Mouse (Mus musculus) neural tube, embryonic 13.5 days (tissue): ENCODE results near the gene Ift122. TPM values are rescaled to one million over a fixed set of nuclear protein-coding genes. Genes with fewer than 3 reads are reported as not detected.

Experiments
- ATAC-seq: fragments of 200-750 bp; cut with Nextera tagmentation; 2 replicates; pipeline ENCODE4 v1.8.0; 2017; ENCODE audit warnings: low read depth, mild to moderate bottlenecking, moderate TSS enrichment, moderate library complexity
- H3K27ac ChIP-seq: fragments of 300-500 bp; sonication (generic); replicated peaks from 2 replicates; pipeline ENCODE4 v1.5.1; 2015; ENCODE audit warnings: moderate library complexity, mild to moderate bottlenecking, inconsistent platforms
- H3K27me3 ChIP-seq: fragments of 300-500 bp; sonication (generic); 2 replicates; pipeline ENCODE4 v1.6.1; 2015; ENCODE audit warnings: mild to moderate bottlenecking, inconsistent platforms
- H3K36me3 ChIP-seq: fragments of 300-500 bp; sonication (generic); 2 replicates; pipeline ENCODE4 v1.6.1; 2015; ENCODE audit warnings: mild to moderate bottlenecking, inconsistent platforms
- H3K4me1 ChIP-seq: fragments of 300-500 bp; sonication (generic); replicated peaks from 2 replicates; pipeline ENCODE4 v1.6.1; 2015; ENCODE audit warnings: inconsistent platforms
- H3K4me2 ChIP-seq: fragments of 300-500 bp; sonication (generic); 2 replicates; pipeline ENCODE4 v1.6.1; 2015; ENCODE audit warnings: inconsistent platforms, mild to moderate bottlenecking, moderate library complexity
- H3K4me3 ChIP-seq: fragments of 300-500 bp; sonication (generic); 2 replicates; pipeline ENCODE4 v1.5.1; 2015; ENCODE audit warnings: mild to moderate bottlenecking, inconsistent platforms
- H3K9ac ChIP-seq: fragments of 300-500 bp; sonication (generic); 2 replicates; pipeline ENCODE4 v1.6.1; 2015; ENCODE audit warnings: moderate library complexity, mild to moderate bottlenecking, inconsistent platforms
- H3K9me3 ChIP-seq: fragments of 300-500 bp; sonication (generic); 2 replicates; pipeline ENCODE4 v1.6.1; 2016; ENCODE audit warnings: inconsistent platforms
- WGBS: fragments of 180-500 bp; shearing (Covaris S2); methylation state at CpG from one replicate; pipeline ENCODE4 v1.1.7; 2015; 5-methylcytosine and 5-hydroxymethylcytosine counted together
- polyA plus RNA-seq: library from polyadenylated mRNA; unstranded; fragments of >200 nt; fragmentation: Nextera tagmentation; extraction: Ambion mirVana; gene quantifications from 2 replicates; pipeline ENCODE4 v1.2.1, GENCODE M21; 2015

The Ift122 gene
- polyA plus RNA-seq, 1 experiment from 2014 or later: 26.3 TPM

DNA sequence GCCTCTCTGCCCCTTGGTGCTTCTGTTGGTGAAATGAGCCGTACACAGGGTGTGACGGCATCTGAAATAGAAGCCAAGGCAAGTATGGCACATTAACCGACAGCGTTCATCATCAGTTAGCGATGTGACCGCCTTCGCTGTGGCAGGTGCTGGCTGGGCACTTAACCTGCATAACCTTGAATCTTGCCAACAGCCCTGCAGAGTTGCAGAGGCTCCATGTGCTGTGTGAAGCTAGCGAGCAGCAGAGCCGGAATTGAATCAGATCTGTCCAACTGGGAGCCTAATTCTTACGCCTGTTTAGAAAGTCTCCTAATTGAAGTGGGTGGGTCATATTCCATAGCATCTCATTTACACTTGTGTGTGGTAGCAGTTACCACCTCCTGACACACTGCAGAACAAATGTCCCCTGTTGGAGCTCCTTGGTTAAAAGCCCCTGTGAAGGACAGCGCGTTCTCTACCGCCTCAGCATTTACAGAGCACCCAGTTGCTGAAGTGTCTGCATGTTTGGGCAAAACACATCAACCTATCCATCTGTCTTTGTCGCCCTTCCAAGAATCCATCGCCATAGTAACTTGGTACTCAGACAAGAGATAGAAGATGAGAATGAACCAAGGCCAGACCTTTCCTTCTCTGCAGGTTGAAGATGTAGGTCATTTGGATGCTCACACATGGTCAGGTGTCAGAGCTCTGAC, 61.4 kb downstream of the Ift122 start:
- H3K4me1 ChIP-seq: peaks cover 9% of the 10 kb centered on the region
- peak overlapping the region; percentile 15; the same call in 1 of the 2 replicates for H3K27ac ChIP-seq
- no peak overlapping the region for H3K4me3 ChIP-seq
- peak; percentile 24; the same call in 1 of the 2 replicates for ATAC-seq
- H3K9ac ChIP-seq: no peak overlapping the region
- 77% methylated on average over 15 of the region's 15 CpGs for WGBS
- no peaks in the 10 kb centered on the region for H3K9me3 ChIP-seq
- H3K36me3 ChIP-seq: 0 out of 2 replicates have a peak, but pooled peaks cover 22% of the 10 kb centered on the region
- no peaks in the 10 kb centered on the region for H3K27me3 ChIP-seq
- no peak overlapping the region for H3K4me2 ChIP-seq

DNA sequence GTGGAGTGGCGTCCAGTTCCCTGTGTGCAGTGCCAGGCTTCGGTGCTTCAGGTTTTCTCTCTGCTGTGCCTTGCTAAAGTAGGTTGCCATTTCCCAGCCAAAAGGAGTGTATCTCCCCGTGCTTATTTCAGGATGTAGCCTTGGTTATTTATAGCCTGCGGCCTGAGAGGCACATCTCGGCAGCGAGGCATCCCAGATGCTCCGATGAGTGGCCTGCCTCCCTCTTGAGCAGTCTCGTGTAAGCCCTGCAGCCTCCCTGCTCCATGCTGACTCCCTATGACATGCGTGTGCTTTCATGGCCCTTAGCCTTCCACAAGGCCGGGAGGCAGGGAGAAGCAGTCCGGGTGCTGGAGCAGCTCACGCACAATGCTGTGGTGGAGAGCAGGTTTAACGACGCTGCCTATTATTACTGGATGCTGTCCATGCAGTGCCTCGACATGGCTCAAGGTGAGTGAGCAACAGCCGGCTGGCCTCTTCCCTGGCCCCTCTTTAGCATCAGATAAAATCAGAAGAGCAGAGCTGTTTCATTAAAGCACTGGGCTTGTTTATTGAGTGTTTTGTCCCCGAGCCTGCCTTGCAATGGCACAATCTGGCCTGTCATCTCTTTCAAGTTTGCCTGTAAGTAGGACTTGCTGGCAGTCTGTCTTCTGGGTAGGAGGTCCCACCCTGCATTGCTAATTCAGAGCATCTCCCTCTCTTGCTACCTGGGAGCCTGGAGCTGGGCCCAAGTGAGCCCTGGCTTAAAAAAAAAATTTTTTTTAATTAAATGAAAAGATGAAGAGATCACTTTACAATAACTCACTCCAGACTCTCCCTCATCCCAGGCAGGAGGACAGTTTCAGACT, 62.6 kb downstream of the Ift122 start:
- no peak for ATAC-seq
- Histone ChIP-seq H3K9me3 (no peaks in the 10 kb centered on the region), H3K4me3 (no peak overlapping the region), H3K27ac (peak overlapping the region; percentile 18; the same call in 1 of the 2 replicates), H3K4me2 (no peak overlapping the region), H3K36me3 (0 out of 2 replicates have a peak, but pooled peaks cover 26% of the 10 kb centered on the region), H3K9ac (peak overlapping the region; percentile 8; the same call in 1 of the 2 replicates), H3K4me1 (peaks cover 13% of the 10 kb centered on the region), H3K27me3 (no peaks in the 10 kb centered on the region)
- 72% methylated on average over 17 of the region's 17 CpGs for WGBS

DNA sequence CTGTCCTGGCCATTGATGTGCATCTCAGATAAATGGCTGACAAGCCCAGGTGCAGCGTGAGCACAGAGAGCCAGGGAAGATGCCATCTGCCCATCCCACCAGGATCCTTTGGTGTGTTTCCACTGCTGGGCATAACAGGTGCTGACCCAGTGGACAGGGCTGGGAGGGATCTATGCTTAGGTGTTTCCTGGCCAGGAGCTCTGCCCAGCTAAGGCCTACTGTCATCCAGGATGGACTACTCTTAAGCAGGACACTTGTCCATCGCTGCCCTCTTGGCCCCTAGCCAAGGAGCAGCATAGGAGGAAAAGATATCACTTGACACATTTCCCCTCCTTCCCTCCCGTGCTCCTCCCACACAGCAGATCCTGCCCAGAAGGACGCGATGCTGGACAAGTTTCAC, 63.3 kb downstream of the Ift122 start:
- H3K27ac ChIP-seq: no peak overlapping the region
- H3K9ac ChIP-seq: no peak overlapping the region
- H3K4me2 ChIP-seq: no peak overlapping the region
- H3K36me3 ChIP-seq: 0 out of 2 replicates have a peak, but pooled peaks cover 26% of the 10 kb centered on the region
- no peaks in the 10 kb centered on the region for H3K27me3 ChIP-seq
- ATAC-seq: no peak
- H3K4me1 ChIP-seq: peaks cover 13% of the 10 kb centered on the region
- no peaks in the 10 kb centered on the region for H3K9me3 ChIP-seq
- WGBS: 86% methylated on average over 5 of the region's 5 CpGs
- H3K4me3 ChIP-seq: no peak overlapping the region

DNA sequence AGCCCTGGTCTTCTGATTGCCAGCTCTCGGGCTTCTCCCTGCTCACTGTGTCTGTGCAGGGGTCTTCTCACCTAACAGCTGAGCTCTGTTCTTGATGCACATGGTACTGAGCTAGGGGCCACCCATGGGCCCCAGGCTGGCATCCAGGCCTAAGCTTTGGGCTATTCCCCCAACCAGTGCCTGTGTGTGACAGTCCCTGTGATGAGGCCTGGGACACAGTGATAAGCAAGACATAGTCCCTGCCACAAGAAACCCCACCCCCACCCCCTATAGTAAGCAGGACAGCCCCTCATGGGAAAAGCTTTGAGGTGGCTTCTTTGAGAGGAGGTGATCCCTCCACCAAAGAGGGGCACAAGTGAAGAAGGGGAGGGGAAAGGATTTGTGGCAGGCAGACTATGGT, 65.3 kb downstream of the Ift122 start:
- H3K4me3 ChIP-seq: no peak overlapping the region
- 0 out of 2 replicates have a peak, but pooled peaks cover 26% of the 10 kb centered on the region for H3K36me3 ChIP-seq
- WGBS: 90% methylated on average over 1 of the region's 1 CpGs
- no peak for ATAC-seq
- H3K9ac ChIP-seq: no peak overlapping the region
- H3K9me3 ChIP-seq: no peaks in the 10 kb centered on the region
- H3K27me3 ChIP-seq: no peaks in the 10 kb centered on the region
- peaks cover 13% of the 10 kb centered on the region for H3K4me1 ChIP-seq
- H3K4me2 ChIP-seq: no peak overlapping the region
- no peak overlapping the region for H3K27ac ChIP-seq

DNA sequence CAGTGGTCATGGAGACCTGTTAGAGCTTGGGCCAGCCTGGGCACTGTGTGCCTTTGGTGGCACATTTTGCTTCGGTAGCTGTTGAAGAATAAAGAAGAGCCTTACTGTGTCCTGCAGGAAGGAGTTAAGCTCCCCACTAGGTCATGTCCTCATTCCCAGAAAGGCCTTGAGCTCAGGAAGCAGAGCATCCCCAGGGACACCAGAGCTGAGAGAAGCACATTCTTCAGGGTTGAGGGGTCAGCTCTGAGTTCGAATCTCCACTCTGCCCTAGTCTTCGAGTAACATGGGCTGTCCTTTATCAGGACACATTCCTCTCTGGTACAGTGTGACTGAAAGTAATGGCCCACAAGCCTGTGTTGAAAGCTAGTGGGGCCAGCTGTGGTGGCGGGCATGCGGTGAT, 66.6 kb downstream of the Ift122 start:
- no peak overlapping the region for H3K9ac ChIP-seq
- H3K27me3 ChIP-seq: no peaks in the 10 kb centered on the region
- no peaks in the 10 kb centered on the region for H3K9me3 ChIP-seq
- WGBS: 94% methylated on average over 5 of the region's 5 CpGs
- H3K27ac ChIP-seq: no peak overlapping the region
- H3K4me3 ChIP-seq: no peak overlapping the region
- 0 out of 2 replicates have a peak, but pooled peaks cover 30% of the 10 kb centered on the region for H3K36me3 ChIP-seq
- H3K4me2 ChIP-seq: no peak overlapping the region
- ATAC-seq: no peak
- peaks cover 3% of the 10 kb centered on the region; the same call in 1 of the 2 replicates for H3K4me1 ChIP-seq

DNA sequence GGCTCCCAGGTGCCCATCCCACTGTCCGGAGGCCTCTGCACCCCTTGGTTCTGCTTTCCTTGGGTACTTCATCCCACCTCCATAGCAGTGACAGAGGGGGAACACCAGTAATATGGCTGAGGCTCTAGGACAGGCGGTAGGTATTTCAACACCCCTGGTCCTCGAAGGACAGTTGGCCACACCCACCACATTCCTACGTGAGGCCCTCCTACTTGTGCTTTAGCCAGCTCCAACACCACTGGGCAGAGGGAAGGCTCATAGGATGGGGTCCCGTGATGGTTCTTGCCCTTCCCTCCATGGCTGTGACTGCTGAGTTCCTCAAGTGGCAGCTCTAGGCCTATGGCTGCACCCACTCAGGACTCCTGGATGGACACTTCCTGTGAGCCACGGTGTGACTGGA, 71.6 kb downstream of the Ift122 start:
- Histone ChIP-seq H3K27me3 (no peaks in the 10 kb centered on the region), H3K4me2 (no peak overlapping the region), H3K4me1 (peaks cover 21% of the 10 kb centered on the region), H3K4me3 (no peak overlapping the region), H3K36me3 (0 out of 2 replicates have a peak, but pooled peaks cover 8% of the 10 kb centered on the region), H3K9ac (no peak overlapping the region), H3K27ac (no peak overlapping the region), H3K9me3 (no peaks in the 10 kb centered on the region)
- 48% methylated on average over 6 of the region's 6 CpGs for WGBS
- ATAC-seq: no peak

DNA sequence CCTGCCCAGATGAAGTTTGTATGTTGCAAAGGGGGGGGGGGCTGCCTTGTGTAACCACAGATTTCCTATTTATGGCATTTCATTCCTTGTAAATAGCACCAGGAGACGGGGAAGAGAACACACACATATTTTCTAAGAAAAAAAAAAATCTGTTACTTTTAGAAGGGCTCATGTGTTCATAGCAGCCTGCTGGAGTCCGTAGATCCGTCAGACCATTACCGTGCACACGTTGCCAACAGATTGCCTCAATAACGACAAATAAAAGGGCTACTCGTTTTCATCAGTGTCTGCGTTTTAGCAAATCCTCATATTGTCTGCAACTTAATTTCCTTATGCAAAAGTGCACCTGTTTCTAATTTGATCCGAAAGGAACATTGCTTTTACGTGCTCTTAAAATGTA, 73.1 kb downstream of the Ift122 start:
- H3K27ac ChIP-seq: peak overlapping the region; percentile 54; the same call in 1 of the 2 replicates
- 0 out of 2 replicates have a peak, but pooled peaks cover 4% of the 10 kb centered on the region for H3K36me3 ChIP-seq
- H3K27me3 ChIP-seq: no peaks in the 10 kb centered on the region
- ATAC-seq: no peak
- no peak overlapping the region for H3K4me3 ChIP-seq
- H3K4me2 ChIP-seq: no peak overlapping the region
- H3K4me1 ChIP-seq: peaks cover 23% of the 10 kb centered on the region
- no peaks in the 10 kb centered on the region for H3K9me3 ChIP-seq
- WGBS: 57% methylated on average over 10 of the region's 10 CpGs
- no peak overlapping the region for H3K9ac ChIP-seq

DNA sequence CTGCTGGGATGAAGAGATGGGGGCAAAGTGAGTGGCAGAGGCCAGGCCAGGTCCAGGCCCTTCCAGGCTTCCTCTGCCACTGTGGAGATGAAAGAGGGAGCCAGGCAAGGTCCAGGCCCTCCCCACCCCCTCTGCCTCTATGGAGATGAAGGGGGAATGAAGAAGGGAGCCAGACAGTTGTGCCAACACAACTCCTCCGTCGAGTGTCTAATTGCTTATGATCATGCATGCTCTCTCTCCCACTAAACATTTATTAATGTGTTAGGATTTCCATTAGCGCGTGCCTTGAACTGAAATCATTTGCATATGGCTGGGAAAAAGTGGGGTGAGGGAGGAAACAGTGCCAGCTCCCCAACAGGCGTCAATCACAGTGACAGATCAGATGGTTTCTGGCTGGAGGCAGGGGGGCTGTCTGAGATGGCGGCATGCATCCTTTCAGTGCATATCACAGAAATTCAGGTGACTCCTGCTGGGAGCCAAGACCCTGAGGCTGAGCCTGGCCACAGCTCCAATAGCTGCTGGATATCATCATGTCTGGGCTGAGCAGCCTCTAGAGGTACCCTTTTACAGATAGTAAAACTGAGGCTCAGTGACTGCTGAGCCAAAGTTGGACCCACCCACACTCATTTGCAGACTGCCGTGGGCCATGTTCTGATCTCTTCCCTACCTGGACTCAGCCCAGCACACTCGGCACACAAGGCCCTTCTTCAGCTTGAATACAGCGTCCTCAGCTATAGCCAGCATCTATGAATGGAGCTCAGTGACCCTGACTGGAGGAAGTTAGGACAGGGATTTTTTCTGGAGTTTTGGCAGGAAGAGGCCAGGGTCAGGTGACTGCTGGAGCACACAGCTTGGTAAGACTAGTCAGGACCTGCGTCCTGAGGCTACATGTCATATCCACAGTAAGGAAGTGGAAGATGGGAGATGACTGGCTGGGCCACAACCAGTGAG, 74.3 kb downstream of the Ift122 start:
- ATAC-seq: peak; percentile 17; the same call in 1 of the 2 replicates
- Histone ChIP-seq H3K27ac (0 out of 2 replicates have a peak overlapping the region, but pooled peaks have one; percentile 54), H3K36me3 (0 out of 2 replicates have a peak, but pooled peaks cover 4% of the 10 kb centered on the region), H3K4me2 (no peak overlapping the region), H3K9ac (no peak overlapping the region), H3K4me3 (no peak overlapping the region), H3K9me3 (no peaks in the 10 kb centered on the region), H3K27me3 (no peaks in the 10 kb centered on the region), H3K4me1 (peaks cover 28% of the 10 kb centered on the region)
- 64% methylated on average over 10 of the region's 10 CpGs for WGBS

DNA sequence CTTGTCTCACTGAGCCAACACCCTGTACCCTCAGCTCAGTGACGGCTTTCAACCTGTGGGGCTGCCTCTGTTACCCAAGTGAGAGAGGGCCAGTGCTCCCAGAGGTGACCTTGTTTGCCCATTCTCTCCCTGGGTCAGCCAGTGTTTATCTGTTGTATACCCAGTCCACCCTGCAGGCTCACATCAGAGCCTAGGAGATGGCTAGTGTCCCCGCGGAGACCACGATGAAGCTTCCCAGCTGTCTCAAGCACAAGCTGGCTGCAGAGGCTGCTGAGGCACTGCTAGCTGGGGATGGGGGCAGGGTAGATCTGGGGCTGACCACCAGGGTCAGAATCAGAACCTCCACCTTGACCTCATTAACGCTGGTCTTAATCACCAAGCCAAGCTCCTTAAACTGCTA, 76.7 kb downstream of the Ift122 start:
- no peak overlapping the region for H3K9ac ChIP-seq
- ATAC-seq: no peak
- peaks cover 28% of the 10 kb centered on the region for H3K4me1 ChIP-seq

DNA sequence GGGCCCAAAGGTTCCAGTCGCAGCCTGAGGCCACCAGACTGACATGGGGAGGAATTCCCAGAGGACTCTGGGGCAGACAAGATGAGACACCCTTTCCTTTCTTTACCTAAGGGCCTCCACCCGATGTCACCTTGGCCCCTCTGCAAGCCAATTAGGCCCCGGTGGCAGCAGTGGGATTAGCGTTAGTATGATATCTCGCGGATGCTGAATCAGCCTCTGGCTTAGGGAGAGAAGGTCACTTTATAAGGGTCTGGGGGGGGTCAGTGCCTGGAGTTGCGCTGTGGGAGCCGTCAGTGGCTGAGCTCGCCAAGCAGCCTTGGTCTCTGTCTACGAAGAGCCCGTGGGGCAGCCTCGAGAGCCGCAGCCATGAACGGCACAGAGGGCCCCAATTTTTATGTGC, 78.4 kb downstream of the Ift122 start, which contains the start of gene Rho:
Gene Rho, plus strand, starts transcription at position 110 of the 400 bp plus-strand sequence.
- Histone ChIP-seq H3K27me3 (no peaks in the 10 kb centered on the region), H3K36me3 (no peaks in the 10 kb centered on the region), H3K4me2 (0 out of 2 replicates have a peak within 1 kb of the TSS, but pooled peaks have one; percentile 9), H3K27ac (no peak within 1 kb of the TSS; the same call in 1 of the 2 replicates), H3K9ac (no peak within 1 kb of the TSS), H3K4me1 (peaks cover 22% of the 10 kb centered on the region), H3K4me3 (no peak within 1 kb of the TSS), H3K9me3 (no peaks in the 10 kb centered on the region)
- 85% methylated on average over 14 of the region's 14 CpGs for WGBS
- ATAC-seq: no peak

More for the DNA sequence above, 76.7 kb downstream of the Ift122 start:
- Histone ChIP-seq H3K27me3 (no peaks in the 10 kb centered on the region), H3K4me2 (no peak overlapping the region), H3K27ac (no peak overlapping the region), H3K36me3 (no peaks in the 10 kb centered on the region), H3K4me3 (no peak overlapping the region), H3K9me3 (no peaks in the 10 kb centered on the region)
- 69% methylated on average over 5 of the region's 5 CpGs for WGBS

DNA sequence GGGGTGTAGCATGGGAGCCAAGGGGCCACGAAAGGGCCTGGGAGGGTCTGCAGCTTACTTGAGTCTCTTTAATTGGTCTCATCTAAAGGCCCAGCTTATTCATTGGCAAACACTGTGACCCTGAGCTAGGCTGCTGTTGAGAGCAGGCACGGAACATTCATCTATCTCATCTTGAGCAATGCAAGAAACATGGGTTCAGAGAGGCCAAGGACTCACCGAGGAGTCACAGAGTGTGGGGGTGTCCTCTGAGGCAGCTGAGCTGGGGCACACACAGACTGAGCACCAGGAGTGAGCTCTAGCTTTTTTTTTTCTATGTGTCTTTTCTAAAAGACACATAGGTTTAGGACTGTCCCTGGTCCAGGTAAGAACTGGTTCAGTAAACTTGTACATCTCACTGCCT, 79.1 kb downstream of the Ift122 start:
- peaks cover 15% of the 10 kb centered on the region; the same call in 1 of the 2 replicates for H3K4me1 ChIP-seq
- H3K27ac ChIP-seq: no peak overlapping the region
- no peak overlapping the region for H3K4me3 ChIP-seq
- no peak overlapping the region for H3K9ac ChIP-seq
- H3K9me3 ChIP-seq: no peaks in the 10 kb centered on the region
- WGBS: 97% methylated on average over 3 of the region's 3 CpGs
- no peaks in the 10 kb centered on the region for H3K36me3 ChIP-seq
- ATAC-seq: no peak
- no peak overlapping the region for H3K4me2 ChIP-seq
- no peaks in the 10 kb centered on the region for H3K27me3 ChIP-seq
